Mouse (Mus musculus) heart, embryonic 10.5 days (tissue): ENCODE data around the gene Ndufa11. TPM values are rescaled to one million over a fixed set of nuclear protein-coding genes. Genes with fewer than 3 reads are reported as not detected.

Source experiments
- DNase-seq: peaks from one replicate; pipeline ENCODE4 v3.0.0-alpha.2; 2017; ENCODE audit warnings: low spot score
- H3K27ac ChIP-seq: fragments of 300-500 bp; sonication (generic); 2 replicates; pipeline ENCODE4 v1.5.1; 2016; ENCODE audit warnings: mild to moderate bottlenecking
- H3K27me3 ChIP-seq: fragments of 300-500 bp; sonication (generic); 2 replicates; pipeline ENCODE4 v1.6.1; 2016; ENCODE audit warnings: mild to moderate bottlenecking; ENCODE audit not compliant: poor library complexity, insufficient read depth, severe bottlenecking
- H3K36me3 ChIP-seq: fragments of 300-500 bp; sonication (generic); 2 replicates; pipeline ENCODE4 v1.6.1; 2016; ENCODE audit warnings: mild to moderate bottlenecking, moderate library complexity
- H3K4me1 ChIP-seq: fragments of 300-500 bp; sonication (generic); 2 replicates; pipeline ENCODE4 v1.6.1; 2016; ENCODE audit warnings: mild to moderate bottlenecking
- H3K4me3 ChIP-seq: fragments of 300-500 bp; sonication (generic); 2 replicates; pipeline ENCODE4 v1.5.1; 2016; ENCODE audit warnings: mild to moderate bottlenecking, moderate library complexity
- H3K9me3 ChIP-seq: fragments of 300-500 bp; sonication (generic); 2 replicates; pipeline ENCODE4 v1.6.1; 2016; ENCODE audit warnings: mild to moderate bottlenecking, moderate library complexity
- WGBS: fragments of 180-500 bp; shearing (Covaris S2); methylation state at CpG from one replicate; pipeline ENCODE4 v1.1.7; 2016; 5-methylcytosine and 5-hydroxymethylcytosine counted together
- polyA plus RNA-seq: library from polyadenylated mRNA; unstranded; fragments of >200 nt; fragmentation: Nextera tagmentation; extraction: Ambion mirVana; gene quantifications from 2 replicates; pipeline ENCODE4 v1.2.1, GENCODE M21; 2016

Ndufa11 gene
- polyA plus RNA-seq: 518 and 632 TPM in 2 replicates

DNA sequence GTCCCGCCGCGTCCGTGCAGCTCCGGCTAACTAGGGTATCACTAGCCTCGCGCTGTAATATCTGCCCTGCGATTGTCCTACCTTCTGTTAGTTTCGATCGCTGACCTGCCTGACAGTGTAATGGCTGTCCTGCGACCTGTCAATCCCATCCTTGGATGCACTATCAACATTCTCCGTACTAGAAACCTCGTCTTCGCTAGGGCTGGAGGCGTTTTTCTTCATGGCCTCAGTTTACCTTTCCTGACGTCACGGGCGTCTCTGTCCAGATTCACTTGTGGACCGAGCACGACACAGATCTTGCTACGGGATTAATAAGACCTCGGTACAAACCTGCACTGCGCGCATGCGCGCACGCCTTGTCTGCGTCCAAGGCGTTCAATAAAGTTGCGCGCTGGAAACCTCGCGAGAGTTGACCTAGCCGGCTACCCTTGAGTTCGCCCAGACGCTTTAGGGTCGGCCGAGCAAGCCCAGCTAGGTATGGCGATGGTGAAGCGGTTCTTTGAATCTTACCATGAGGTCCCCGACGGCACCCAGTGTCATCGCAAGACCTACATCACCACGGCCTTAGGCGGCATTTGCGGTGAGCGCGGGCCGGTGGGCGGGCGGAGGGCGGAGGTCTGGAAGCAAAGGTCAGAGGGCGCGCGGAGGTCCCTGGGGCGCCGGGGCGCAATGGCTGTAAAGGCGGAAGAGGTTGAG is at the start of gene Ndufa11, which contains the start of gene Vmac:
TSS of gene Ndufa11 (plus strand) at position 405 of the 696 bp plus-strand sequence.
TSS of gene Vmac (minus strand) at position 660 of the 696 bp plus-strand sequence.
- Histone ChIP-seq H3K27me3 (no peaks in the 10 kb centered on the region), H3K27ac (peak within 1 kb of the TSS; percentile 92), H3K4me1 (peaks cover 43% of the 10 kb centered on the region), H3K4me3 (peak within 1 kb of the TSS; percentile 90), H3K9me3 (no peaks in the 10 kb centered on the region), H3K36me3 (peaks cover 33% of the 10 kb centered on the region)
- under 1% methylated on average over 59 of the region's 59 CpGs for WGBS
- DNase-seq: peak; percentile 98

- peak overlapping the region; percentile 67 for H3K27ac ChIP-seq
- WGBS: 4% methylated on average over 31 of the region's 31 CpGs
- no peaks in the 10 kb centered on the region for H3K9me3 ChIP-seq
- H3K4me3 ChIP-seq: peak overlapping the region; percentile 63
- no peaks in the 10 kb centered on the region for H3K36me3 ChIP-seq
- peaks cover 17% of the 10 kb centered on the region for H3K27me3 ChIP-seq
- DNase-seq: peak; percentile 93
- peaks cover 28% of the 10 kb centered on the region for H3K4me1 ChIP-seq
Observed at GRCm38 (mm10) chr17:56668384-56669144, 49.0 kb upstream of the Ndufa11 start.

DNA sequence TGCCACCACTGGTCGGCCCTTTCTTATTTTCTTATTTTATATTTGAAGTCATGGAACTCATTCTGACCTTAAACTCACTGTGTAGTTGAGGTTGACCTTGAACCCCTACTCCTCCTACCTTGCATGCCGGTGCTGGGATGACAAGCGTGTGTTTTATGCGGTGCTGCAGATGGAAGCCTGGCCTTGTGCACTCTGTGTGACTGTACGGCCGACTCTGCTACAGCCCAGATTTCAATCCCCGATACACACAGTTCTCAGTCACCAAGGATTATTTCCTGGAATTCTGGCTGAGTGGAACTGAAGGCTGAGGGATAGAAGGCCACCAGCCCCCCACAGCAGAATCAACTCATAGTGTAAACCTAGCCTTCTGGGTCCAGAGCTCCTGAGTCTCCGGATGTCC is 47.8 kb upstream of the Ndufa11 start:
- H3K4me3 ChIP-seq: no peak overlapping the region
- DNase-seq: no peak
- peaks cover 1% of the 10 kb centered on the region; the same call in 1 of the 2 replicates for H3K36me3 ChIP-seq
- WGBS: 83% methylated on average over 8 of the region's 8 CpGs
- H3K4me1 ChIP-seq: peaks cover 25% of the 10 kb centered on the region
- H3K27ac ChIP-seq: no peak overlapping the region
- no peaks in the 10 kb centered on the region for H3K9me3 ChIP-seq
- peaks cover 17% of the 10 kb centered on the region for H3K27me3 ChIP-seq

GRCm38 (mm10) chr17:56672941-56673646 is 44.5 kb upstream of the Ndufa11 start, which contains the start of gene Ranbp3:
Gene Ranbp3, plus strand, starts transcription at chr17:56673294.
- Histone ChIP-seq H3K27ac (peak within 1 kb of the TSS; percentile 99), H3K4me1 (peaks cover 36% of the 10 kb centered on the region), H3K9me3 (no peaks in the 10 kb centered on the region), H3K27me3 (peaks cover 8% of the 10 kb centered on the region), H3K36me3 (peaks cover 30% of the 10 kb centered on the region), H3K4me3 (peak within 1 kb of the TSS; percentile 100)
- DNase-seq: peak; percentile 100
- WGBS: under 1% methylated on average over 56 of the region's 66 CpGs

DNA sequence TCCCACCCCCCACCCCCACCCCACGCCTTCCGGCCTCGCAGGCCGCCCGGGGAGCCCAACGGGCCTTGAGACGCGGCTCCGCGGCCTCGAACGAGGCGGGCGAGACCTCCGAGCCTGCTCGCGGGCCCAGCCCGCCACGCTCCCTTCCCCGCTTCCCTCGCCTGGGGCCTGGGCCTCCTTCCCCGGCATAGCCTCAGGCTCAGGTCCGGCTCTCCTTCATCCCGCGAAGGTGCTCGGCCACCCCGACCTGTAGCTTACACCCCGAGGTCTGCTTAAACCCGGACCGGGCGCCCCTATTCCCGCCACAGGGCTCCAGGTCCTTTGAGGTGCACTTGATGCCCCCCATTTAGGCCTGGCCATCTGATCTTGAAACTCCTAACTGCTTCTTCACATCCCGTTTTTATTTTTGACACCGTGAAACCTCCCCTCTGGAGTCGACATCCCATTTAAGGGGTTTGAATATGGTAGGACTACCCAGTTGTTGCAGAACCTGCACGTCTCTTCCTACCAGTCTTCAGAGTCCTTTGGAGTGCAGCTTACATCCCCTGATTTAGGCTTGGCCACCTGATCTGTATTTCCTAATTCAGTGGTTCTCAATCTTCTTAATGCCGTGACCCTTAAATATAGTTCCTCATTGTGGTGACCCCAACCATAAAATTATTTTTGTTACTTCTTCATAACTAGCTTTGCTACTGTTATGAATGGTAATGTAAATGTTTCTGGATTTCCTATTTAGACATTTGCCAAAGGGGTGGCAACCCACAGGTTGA is 43.7 kb upstream of the Ndufa11 start:
- Histone ChIP-seq H3K9me3 (no peaks in the 10 kb centered on the region), H3K36me3 (peaks cover 33% of the 10 kb centered on the region), H3K4me3 (peak overlapping the region; percentile 100), H3K27me3 (peaks cover 4% of the 10 kb centered on the region; the same call in 1 of the 2 replicates), H3K4me1 (peaks cover 31% of the 10 kb centered on the region), H3K27ac (peak overlapping the region; percentile 99)
- DNase-seq: no peak
- WGBS: 1% methylated on average over 37 of the region's 37 CpGs

GRCm38 (mm10) chr17:56681791-56682190 is 35.8 kb upstream of the Ndufa11 start:
- Histone ChIP-seq H3K4me1 (peaks cover 53% of the 10 kb centered on the region), H3K4me3 (no peak overlapping the region), H3K27me3 (no peaks in the 10 kb centered on the region), H3K27ac (no peak overlapping the region), H3K9me3 (no peaks in the 10 kb centered on the region), H3K36me3 (peaks cover 91% of the 10 kb centered on the region)
- 69% methylated on average over 4 of the region's 4 CpGs for whole genome bisulfite sequencing
- DNase-seq: no peak

DNA sequence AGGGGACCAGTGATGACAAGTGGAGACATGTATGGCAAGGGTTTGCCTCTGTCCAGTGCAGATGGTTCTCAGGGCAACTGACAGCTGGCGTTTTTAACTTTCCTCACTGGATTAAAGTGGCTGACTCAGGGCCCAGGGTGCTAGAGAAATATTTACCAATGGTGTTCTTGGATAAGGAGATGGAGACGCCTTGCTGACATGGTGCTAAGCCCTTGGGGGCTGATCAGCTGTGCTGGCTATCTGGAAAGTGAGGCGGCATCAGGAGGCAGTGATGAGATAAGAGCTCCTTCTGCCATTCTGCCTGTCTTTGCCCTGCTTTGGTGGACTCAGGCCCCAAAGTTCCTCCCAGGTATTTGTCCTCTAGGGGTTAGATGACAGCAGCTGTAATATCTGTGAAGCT is 34.7 kb upstream of the Ndufa11 start:
- Histone ChIP-seq H3K4me1 (peaks cover 56% of the 10 kb centered on the region), H3K4me3 (no peak overlapping the region), H3K27ac (no peak overlapping the region), H3K27me3 (no peaks in the 10 kb centered on the region), H3K9me3 (no peaks in the 10 kb centered on the region), H3K36me3 (peaks cover 91% of the 10 kb centered on the region)
- DNase-seq: no peak
- 18% methylated on average over 3 of the region's 3 CpGs for WGBS

DNA sequence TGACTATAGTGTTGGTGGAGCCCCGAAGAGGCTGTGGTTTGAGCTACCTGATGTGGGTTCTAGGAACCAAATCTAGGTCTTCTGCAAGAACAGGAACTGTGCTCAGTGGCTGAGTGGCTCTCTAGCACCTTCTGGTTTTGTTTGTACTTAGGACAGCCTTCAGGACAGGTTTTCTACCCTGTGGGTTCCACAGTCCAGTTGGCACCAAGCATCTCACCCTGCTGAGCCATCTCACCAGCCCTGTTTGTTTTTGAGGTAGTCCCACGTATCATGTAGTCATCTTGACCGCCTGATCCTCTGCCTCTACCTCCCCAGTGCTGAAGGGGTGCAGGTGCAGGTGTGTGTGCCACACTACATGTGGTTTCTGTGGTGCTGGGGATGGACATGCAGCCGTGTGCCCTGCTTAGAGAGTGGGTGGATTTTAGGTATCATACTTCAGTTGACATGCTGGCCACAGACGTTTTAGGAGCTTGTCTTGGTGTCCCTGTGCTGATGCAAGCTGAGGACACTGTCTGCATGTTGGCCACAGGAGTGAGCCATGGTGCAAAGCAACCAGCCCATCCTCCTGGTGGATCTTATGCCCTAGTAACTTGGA is 33.9 kb upstream of the Ndufa11 start:
- no peak for DNase-seq
- WGBS: 85% methylated on average over 5 of the region's 5 CpGs
- Histone ChIP-seq H3K27ac (no peak overlapping the region), H3K4me1 (peaks cover 62% of the 10 kb centered on the region), H3K36me3 (peaks cover 95% of the 10 kb centered on the region), H3K4me3 (no peak overlapping the region), H3K9me3 (no peaks in the 10 kb centered on the region), H3K27me3 (no peaks in the 10 kb centered on the region)

DNA sequence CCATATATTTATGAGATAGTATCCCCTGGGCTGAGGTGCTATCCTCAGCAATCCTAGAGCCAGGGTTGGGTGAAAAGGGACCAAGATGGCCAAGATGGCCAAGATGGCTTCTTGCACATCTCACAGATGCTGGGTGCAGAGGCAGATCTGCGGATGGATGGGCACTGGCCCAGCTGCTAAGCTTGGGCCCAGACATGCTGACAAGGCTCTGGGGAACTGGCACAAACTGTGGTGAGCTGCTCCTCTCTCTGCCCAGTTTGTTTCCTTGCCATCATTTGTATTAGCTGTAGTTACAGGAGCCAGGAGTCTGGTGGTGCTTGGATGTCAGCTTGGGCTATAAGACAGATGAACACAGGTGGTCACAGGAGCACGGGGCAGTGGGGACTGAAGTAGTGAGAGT is 32.9 kb upstream of the Ndufa11 start:
- no peak overlapping the region for H3K27ac ChIP-seq
- 92% methylated on average over 2 of the region's 2 CpGs for WGBS
- no peaks in the 10 kb centered on the region for H3K9me3 ChIP-seq
- H3K36me3 ChIP-seq: peaks cover 95% of the 10 kb centered on the region
- H3K4me1 ChIP-seq: peaks cover 57% of the 10 kb centered on the region
- no peak for DNase-seq
- H3K4me3 ChIP-seq: no peak overlapping the region
- H3K27me3 ChIP-seq: no peaks in the 10 kb centered on the region

DNA sequence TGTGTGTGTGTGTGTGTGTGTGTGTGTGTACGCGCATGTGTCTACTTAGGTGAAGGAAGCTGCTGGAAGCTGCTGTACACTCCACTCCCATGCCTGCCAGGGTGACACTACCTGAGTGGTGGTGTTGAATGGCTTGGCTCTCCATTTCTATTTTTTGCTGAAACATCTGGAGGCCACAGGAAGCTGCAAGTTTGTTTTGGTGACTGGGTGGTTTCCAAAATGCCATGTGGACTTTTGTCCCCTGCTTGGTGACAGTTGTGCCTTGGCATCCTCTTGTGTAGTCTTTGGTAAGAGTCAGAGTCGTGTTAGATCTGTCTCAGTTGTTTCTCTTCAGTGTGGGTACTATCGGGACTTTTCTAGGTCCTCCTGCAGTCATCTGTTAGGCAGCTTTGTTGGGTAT is 30.8 kb upstream of the Ndufa11 start:
- Histone ChIP-seq H3K36me3 (peaks cover 95% of the 10 kb centered on the region), H3K9me3 (no peaks in the 10 kb centered on the region), H3K27me3 (no peaks in the 10 kb centered on the region), H3K27ac (no peak overlapping the region), H3K4me3 (no peak overlapping the region), H3K4me1 (peaks cover 43% of the 10 kb centered on the region)
- WGBS: 91% methylated on average over 4 of the region's 4 CpGs
- no peak for DNase-seq

- no peaks in the 10 kb centered on the region for H3K27me3 ChIP-seq
- peaks cover 38% of the 10 kb centered on the region for H3K4me1 ChIP-seq
- peak; percentile 84 for DNase-seq
- H3K36me3 ChIP-seq: peaks cover 95% of the 10 kb centered on the region
- H3K4me3 ChIP-seq: no peak overlapping the region
- no peaks in the 10 kb centered on the region for H3K9me3 ChIP-seq
- H3K27ac ChIP-seq: no peak overlapping the region
Observed at GRCm38 (mm10) chr17:56688045-56688444, 29.5 kb upstream of the Ndufa11 start.

- no peak overlapping the region for H3K27ac ChIP-seq
- no peak for DNase-seq
- H3K9me3 ChIP-seq: no peaks in the 10 kb centered on the region
- WGBS: 86% methylated on average over 2 of the region's 2 CpGs
- no peak overlapping the region for H3K4me3 ChIP-seq
- H3K4me1 ChIP-seq: peaks cover 42% of the 10 kb centered on the region
- no peaks in the 10 kb centered on the region for H3K27me3 ChIP-seq
- H3K36me3 ChIP-seq: peaks cover 98% of the 10 kb centered on the region
Observed at GRCm38 (mm10) chr17:56688689-56689088, 28.9 kb upstream of the Ndufa11 start.
